Mouse (Mus musculus) regulatory T cell (primary cell): Measurements from ENCODE around the gene Gpx8.
"Not testable (repeated sequence)": the region's sequence is repeated elsewhere in the genome, so short reads cannot be mapped to it uniquely, and the experiment has no call there.

Experiments used
- in situ Hi-C: fragments of 300-600 bp; cut with MboI, MseI; formaldehyde crosslinking; loops from one replicate; pipeline ENCODE4 v1.15.1; 2025; ENCODE audit warnings: high pct_unique_total_duplicates

Gene Gpx8

GRCm38 (mm10) chr13:113031351-113031750 lies 14.9 kb downstream of the Gpx8 start:
- in situ Hi-C loops: loop anchor here (5.0 kb wide), 1 partner anchor 39 kb away; the partner anchor contains the start of gene Mcidas

- in situ Hi-C loops: no loop called here
Measured at GRCm38 (mm10) chr13:113023274-113024143, 22.7 kb downstream of the Gpx8 start.

GRCm38 (mm10) chr13:113022467-113022866 lies 23.7 kb downstream of the Gpx8 start:
- in situ Hi-C loops: no loop called here

- in situ Hi-C loops: no loop called here
Measured at GRCm38 (mm10) chr13:113021521-113021920, 24.7 kb downstream of the Gpx8 start.

GRCm38 (mm10) chr13:113013174-113013953 lies 32.8 kb downstream of the Gpx8 start:
- in situ Hi-C loops: not testable (repeated sequence)

GRCm38 (mm10) chr13:113012683-113013082 lies 33.5 kb downstream of the Gpx8 start:
- in situ Hi-C loops: no loop called here

- in situ Hi-C loops: no loop called here
Measured at GRCm38 (mm10) chr13:113000576-113001318, 45.5 kb downstream of the Gpx8 start.

- in situ Hi-C loops: no loop called here
Measured at GRCm38 (mm10) chr13:113000090-113000489, 46.1 kb downstream of the Gpx8 start.

GRCm38 (mm10) chr13:112998427-112999201 lies 47.6 kb downstream of the Gpx8 start:
- in situ Hi-C loops: no loop called here

- in situ Hi-C loops: no loop called here
Measured at GRCm38 (mm10) chr13:112997369-112997768, 48.8 kb downstream of the Gpx8 start.

- in situ Hi-C loops: no loop called here
Measured at GRCm38 (mm10) chr13:112996407-112996806, 49.8 kb downstream of the Gpx8 start.

- in situ Hi-C loops: loop anchor here (5.0 kb wide), 1 partner anchor 38 kb away; no protein-coding TSS in a partner anchor
Measured at GRCm38 (mm10) chr13:112994191-112994590, 52.0 kb downstream of the Gpx8 start.

GRCm38 (mm10) chr13:112993531-112994152 lies 52.6 kb downstream of the Gpx8 start, which contains the start of gene Mcidas:
Gene Mcidas (plus strand): TSS chr13:112993845.
- in situ Hi-C loops: loop anchor here (5.0 kb wide), 1 partner anchor 39 kb away; no protein-coding TSS in a partner anchor
